Mouse (Mus musculus) small intestine, adult 2 months (tissue): Measurements from ENCODE around the gene Tesmin.

Source experiments
- CTCF ChIP-seq: fragments of 200-500 bp; IDR thresholded peaks from 2 replicates; pipeline ENCODE4 v1.5.1; 2012; ENCODE audit warnings: low read depth, mild to moderate bottlenecking, control low read depth, inconsistent platforms, low read length, moderate library complexity, mixed read lengths; ENCODE audit not compliant: insufficient replicate concordance, insufficient read length; ENCODE audit errors: extremely low read depth
- POLR2A ChIP-seq: fragments of 200-500 bp; IDR thresholded peaks from 2 replicates; pipeline ENCODE4 v1.6.1; 2012; ENCODE audit warnings: low read depth, mild to moderate bottlenecking, control low read depth, inconsistent platforms, low read length, moderate library complexity

DNA sequence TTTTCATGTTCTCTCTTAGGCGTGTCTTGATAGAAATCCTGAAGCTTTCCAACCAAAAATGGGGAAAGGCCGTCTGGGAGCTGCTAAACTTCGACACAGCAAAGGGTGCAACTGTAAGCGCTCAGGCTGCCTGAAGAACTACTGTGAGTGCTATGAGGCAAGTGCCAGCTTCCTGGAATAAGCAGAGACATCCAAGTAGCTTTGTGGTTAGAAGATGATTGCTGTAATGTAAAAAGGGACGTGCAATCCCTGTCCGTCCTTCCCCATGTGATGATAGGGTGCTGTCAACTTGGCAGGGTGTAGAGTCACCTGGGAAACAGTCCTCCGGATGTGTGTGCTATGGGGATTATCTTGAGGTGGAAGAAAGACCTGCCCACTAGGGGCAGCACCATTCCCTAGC is 15.4 kb downstream of the Tesmin start:
- no peak for TF ChIP-seq POLR2A
- no peak for TF ChIP-seq CTCF
